Mouse (Mus musculus): ENCODE results near the gene Wdr83os. TPM values are rescaled to one million over a fixed set of nuclear protein-coding genes. Genes with fewer than 3 reads are reported as not detected.
A peak's percentile ranks its signal among the peaks of the same experiment; 100 is the strongest.

The Wdr83os gene
- polyA plus RNA-seq, 1 experiment from 2014 or later = 104 TPM

Small RNAs within 50 kb of the gene (microRNA-seq; reads per million reads assigned to microRNA genes)
- gene Gm23388 (9.0 reads per million, percentile 21 among the genes with 10 or more reads in this experiment), gene Mir7070 (1.5 reads per million)

Other genes starting within 250 kb of the Wdr83os start
- gene Gadd45gip1, start 249.2 kb upstream of the Wdr83os start, polyA plus RNA-seq (2016; fragmentation: Nextera tagmentation; extraction: Ambion mirVana) = 39.7 and 40.1 TPM in 2 replicates
- 89.7 and 94.8 TPM in 2 replicates for gene Rad23a, start 240.1 kb upstream of the Wdr83os start, polyA plus RNA-seq (2016; fragmentation: Nextera tagmentation; extraction: Ambion mirVana)
- 753 and 769 TPM in 2 replicates for gene Calr, start 233.8 kb upstream of the Wdr83os start, polyA plus RNA-seq (2016; fragmentation: Nextera tagmentation; extraction: Ambion mirVana)
- 108 and 110 TPM in 2 replicates for gene Farsa, start 223.8 kb upstream of the Wdr83os start, polyA plus RNA-seq (2016; fragmentation: Nextera tagmentation; extraction: Ambion mirVana)
- 34.2 and 34.9 TPM in 2 replicates for gene Syce2, start 208.6 kb upstream of the Wdr83os start, polyA plus RNA-seq (2016; fragmentation: Nextera tagmentation; extraction: Ambion mirVana)
- 32.1 and 37.0 TPM in 2 replicates for gene Gcdh, start 186.8 kb upstream of the Wdr83os start, polyA plus RNA-seq (2016; fragmentation: Nextera tagmentation; extraction: Ambion mirVana)
- gene Klf1, start 178.8 kb upstream of the Wdr83os start, polyA plus RNA-seq (2016; fragmentation: Nextera tagmentation; extraction: Ambion mirVana) = 3.4 and 4.0 TPM in 2 replicates
- 5.2 and 6.5 TPM in 2 replicates for gene Dnase2a, start 172.2 kb upstream of the Wdr83os start, polyA plus RNA-seq (2016; fragmentation: Nextera tagmentation; extraction: Ambion mirVana)
- 43.0 and 44.9 TPM in 2 replicates for gene Mast1, start 143.4 kb upstream of the Wdr83os start, polyA plus RNA-seq (2016; fragmentation: Nextera tagmentation; extraction: Ambion mirVana)
- 0.93 and 1.1 TPM in 2 replicates for gene Rtbdn, start 133.7 kb upstream of the Wdr83os start, polyA plus RNA-seq (2016; fragmentation: Nextera tagmentation; extraction: Ambion mirVana)
- gene Gm49661, start 111.3 kb upstream of the Wdr83os start, polyA plus RNA-seq (2016; fragmentation: Nextera tagmentation; extraction: Ambion mirVana) = not detected in 2 replicates
- gene Prdx2, start 111.2 kb upstream of the Wdr83os start, polyA plus RNA-seq (2016; fragmentation: Nextera tagmentation; extraction: Ambion mirVana) = 1,247 and 1,331 TPM in 2 replicates
- gene Rnaseh2a, start 111.0 kb upstream of the Wdr83os start, polyA plus RNA-seq (2016; fragmentation: Nextera tagmentation; extraction: Ambion mirVana) = 78.4 and 85.2 TPM in 2 replicates
- gene Junb, start 102.0 kb upstream of the Wdr83os start, polyA plus RNA-seq (2016; fragmentation: Nextera tagmentation; extraction: Ambion mirVana) = 9.9 TPM in 2 replicates
- gene Hook2, start 90.1 kb upstream of the Wdr83os start, polyA plus RNA-seq (2016; fragmentation: Nextera tagmentation; extraction: Ambion mirVana) = 17.6 and 18.2 TPM in 2 replicates
- gene Best2, start 66.2 kb upstream of the Wdr83os start, polyA plus RNA-seq (2016; fragmentation: Nextera tagmentation; extraction: Ambion mirVana) = not detected in 2 replicates
- gene Asna1, start 55.5 kb upstream of the Wdr83os start, polyA plus RNA-seq (2016; fragmentation: Nextera tagmentation; extraction: Ambion mirVana) = 144 and 150 TPM in 2 replicates
- 180 and 189 TPM in 2 replicates for gene Trir, start 53.9 kb upstream of the Wdr83os start, polyA plus RNA-seq (2016; fragmentation: Nextera tagmentation; extraction: Ambion mirVana)
- 39.2 and 40.4 TPM in 2 replicates for gene Tnpo2, start 43.8 kb upstream of the Wdr83os start, polyA plus RNA-seq (2016; fragmentation: Nextera tagmentation; extraction: Ambion mirVana)
- 38.1 and 40.5 TPM in 2 replicates for gene Fbxw9, start 20.7 kb upstream of the Wdr83os start, polyA plus RNA-seq (2016; fragmentation: Nextera tagmentation; extraction: Ambion mirVana)
- gene Gm5741, start 12.8 kb upstream of the Wdr83os start, polyA plus RNA-seq (2016; fragmentation: Nextera tagmentation; extraction: Ambion mirVana) = not detected in 2 replicates
- 76.3 and 87.4 TPM in 2 replicates for gene Dhps, start 9.0 kb upstream of the Wdr83os start, polyA plus RNA-seq (2016; fragmentation: Nextera tagmentation; extraction: Ambion mirVana)
- 54.6 and 57.9 TPM in 2 replicates for gene Wdr83, start 566 bp downstream of the Wdr83os start, polyA plus RNA-seq (2016; fragmentation: Nextera tagmentation; extraction: Ambion mirVana)
- gene Man2b1, start 2.5 kb downstream of the Wdr83os start, polyA plus RNA-seq (2016; fragmentation: Nextera tagmentation; extraction: Ambion mirVana) = 18.0 and 18.7 TPM in 2 replicates
- 1.4 TPM in 2 replicates for gene Zfp791, start 42.4 kb downstream of the Wdr83os start, polyA plus RNA-seq (2016; fragmentation: Nextera tagmentation; extraction: Ambion mirVana)
- not detected in 2 replicates for gene Cks1brt, start 71.2 kb downstream of the Wdr83os start, polyA plus RNA-seq (2016; fragmentation: Nextera tagmentation; extraction: Ambion mirVana)
- not detected in 2 replicates for gene Olfr371, start 145.2 kb downstream of the Wdr83os start, polyA plus RNA-seq (2016; fragmentation: Nextera tagmentation; extraction: Ambion mirVana)
- gene Orc6, start 218.9 kb downstream of the Wdr83os start, polyA plus RNA-seq (2016; fragmentation: Nextera tagmentation; extraction: Ambion mirVana) = 86.5 and 89.0 TPM in 2 replicates
- 157 and 177 TPM in 2 replicates for gene Vps35, start 219.1 kb downstream of the Wdr83os start, polyA plus RNA-seq (2016; fragmentation: Nextera tagmentation; extraction: Ambion mirVana)

Measured in neural tube, embryonic 12.5 days (tissue).